Mouse (Mus musculus) limb, embryonic 15.5 days (tissue): ENCODE measurements around the gene Wdfy1. TPM values are rescaled to one million over a fixed set of nuclear protein-coding genes. Genes with fewer than 3 reads are reported as not detected.

ENCODE experiments used
- ATAC-seq: fragments of 200-750 bp; cut with Nextera tagmentation; 2 replicates; pipeline ENCODE4 v1.8.0; 2017; ENCODE audit warnings: low read depth, moderate TSS enrichment; ENCODE audit not compliant: insufficient number of reproducible peaks, low FRiP score, low TSS enrichment
- H3K27ac ChIP-seq: fragments of 300-500 bp; sonication (generic); 2 replicates; pipeline ENCODE4 v1.5.1; 2015; ENCODE audit warnings: moderate library complexity, mild to moderate bottlenecking, inconsistent platforms
- H3K27me3 ChIP-seq: fragments of 300-500 bp; sonication (generic); 2 replicates; pipeline ENCODE4 v1.6.1; 2015; ENCODE audit warnings: inconsistent platforms
- H3K36me3 ChIP-seq: fragments of 300-500 bp; sonication (generic); 2 replicates; pipeline ENCODE4 v1.6.1; 2015; ENCODE audit warnings: inconsistent platforms
- H3K4me1 ChIP-seq: fragments of 300-500 bp; sonication (generic); 2 replicates; pipeline ENCODE4 v1.6.1; 2015; ENCODE audit warnings: inconsistent platforms
- H3K4me2 ChIP-seq: fragments of 300-500 bp; sonication (generic); 2 replicates; pipeline ENCODE4 v1.6.1; 2015; ENCODE audit warnings: mild to moderate bottlenecking, inconsistent platforms
- H3K4me3 ChIP-seq: fragments of 300-500 bp; sonication (generic); 2 replicates; pipeline ENCODE4 v1.5.1; 2015; ENCODE audit warnings: mild to moderate bottlenecking, inconsistent platforms
- H3K9ac ChIP-seq: fragments of 300-500 bp; sonication (generic); 2 replicates; pipeline ENCODE4 v1.6.1; 2015; ENCODE audit warnings: inconsistent platforms
- H3K9me3 ChIP-seq: fragments of 300-500 bp; sonication (generic); 2 replicates; pipeline ENCODE4 v1.6.1; 2016; ENCODE audit warnings: inconsistent platforms
- whole genome bisulfite sequencing: fragments of 180-500 bp; shearing (Covaris S2); methylation state at CpG from one replicate; pipeline ENCODE4 v1.1.7; 2015; 5-methylcytosine and 5-hydroxymethylcytosine counted together
- polyA plus RNA-seq: library from polyadenylated mRNA; unstranded; fragments of >200 nt; fragmentation: Nextera tagmentation; extraction: Ambion mirVana; gene quantifications from 2 replicates; pipeline ENCODE4 v1.2.1, GENCODE M21; 2015

Gene Wdfy1
- polyA plus RNA-seq = 36.3 and 39.3 TPM in 2 replicates

DNA sequence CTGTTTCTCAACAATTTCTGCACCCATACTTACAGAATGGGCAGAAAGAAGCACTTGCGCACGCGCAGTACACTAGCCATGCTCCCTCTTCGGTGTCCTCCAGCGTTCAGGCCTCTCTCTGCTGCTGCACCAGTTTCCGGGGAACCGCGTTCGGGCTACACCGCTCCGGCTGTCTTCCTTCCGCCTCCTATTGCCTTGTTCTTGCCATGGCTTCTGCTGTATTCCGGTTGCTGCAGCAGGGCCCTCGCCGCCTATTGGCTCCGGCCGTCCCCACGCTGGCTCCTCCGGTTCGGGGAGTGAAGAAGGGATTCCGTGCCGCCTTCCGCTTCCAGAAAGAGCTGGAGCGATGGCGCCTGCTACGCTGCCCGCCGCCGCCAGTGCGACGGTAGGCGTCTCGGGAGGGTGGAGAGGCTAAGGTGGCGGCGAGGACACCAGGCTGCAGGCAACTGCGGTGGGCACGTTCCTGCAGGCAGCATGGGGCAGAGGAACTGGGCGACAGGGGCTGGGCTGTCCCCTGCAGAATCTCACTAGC, at the start of gene Wdfy1, which contains the start of gene Mrpl44:
Gene Wdfy1 (minus strand): TSS at position 217 of the 532 bp plus-strand sequence.
Gene Mrpl44 (plus strand): TSS at position 92 of the 532 bp plus-strand sequence.
- Histone ChIP-seq H3K4me1 (0 out of 2 replicates have a peak, but pooled peaks cover 4% of the 10 kb centered on the region), H3K4me3 (peak within 1 kb of the TSS; percentile 95), H3K27me3 (no peaks in the 10 kb centered on the region), H3K9ac (peak within 1 kb of the TSS; percentile 90), H3K4me2 (peak within 1 kb of the TSS; percentile 50), H3K9me3 (no peaks in the 10 kb centered on the region), H3K36me3 (peaks cover 31% of the 10 kb centered on the region), H3K27ac (peak within 1 kb of the TSS; percentile 90)
- peak; percentile 96 for ATAC-seq
- WGBS = under 1% methylated on average over 38 of the region's 38 CpGs

DNA sequence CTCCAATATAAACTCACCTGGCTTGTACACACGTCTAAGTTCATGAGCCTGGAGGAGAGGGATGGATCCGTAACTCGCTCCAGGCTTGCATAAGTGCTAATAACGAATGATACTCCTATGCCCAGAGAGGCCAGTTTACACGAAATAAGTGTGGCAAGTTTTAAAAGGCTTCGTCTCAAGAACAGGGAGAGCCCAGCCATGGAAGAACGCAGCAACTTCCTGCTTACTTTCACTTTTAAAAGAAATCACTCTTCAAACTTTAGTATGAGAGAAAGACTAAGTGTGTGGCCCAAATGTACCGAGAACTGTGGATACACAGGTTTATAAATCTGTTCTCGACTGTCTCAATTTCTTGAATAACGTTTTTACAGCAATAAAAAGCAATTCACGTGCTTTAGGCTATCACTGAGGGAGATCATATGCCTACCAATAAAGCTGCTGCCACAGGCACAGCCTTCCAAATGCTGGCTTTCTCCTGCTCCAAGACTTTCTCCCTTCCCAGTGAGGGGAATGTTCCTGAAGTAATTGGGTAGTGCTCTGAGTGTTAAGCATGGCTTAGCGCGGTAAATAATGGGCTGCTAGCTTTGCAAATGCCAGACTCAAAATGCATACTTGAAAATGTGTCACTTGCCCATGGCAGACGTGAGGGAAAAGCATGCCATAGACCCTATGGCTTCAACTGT, 48.1 kb upstream of the Wdfy1 start:
- Histone ChIP-seq H3K9ac (no peak overlapping the region), H3K27me3 (no peaks in the 10 kb centered on the region), H3K4me2 (peak overlapping the region; percentile 35), H3K4me1 (peaks cover 26% of the 10 kb centered on the region), H3K4me3 (peak overlapping the region; percentile 25), H3K36me3 (no peaks in the 10 kb centered on the region), H3K27ac (peak overlapping the region; percentile 57), H3K9me3 (no peaks in the 10 kb centered on the region)
- no peak for ATAC-seq
- WGBS = 29% methylated on average over 14 of the region's 14 CpGs

DNA sequence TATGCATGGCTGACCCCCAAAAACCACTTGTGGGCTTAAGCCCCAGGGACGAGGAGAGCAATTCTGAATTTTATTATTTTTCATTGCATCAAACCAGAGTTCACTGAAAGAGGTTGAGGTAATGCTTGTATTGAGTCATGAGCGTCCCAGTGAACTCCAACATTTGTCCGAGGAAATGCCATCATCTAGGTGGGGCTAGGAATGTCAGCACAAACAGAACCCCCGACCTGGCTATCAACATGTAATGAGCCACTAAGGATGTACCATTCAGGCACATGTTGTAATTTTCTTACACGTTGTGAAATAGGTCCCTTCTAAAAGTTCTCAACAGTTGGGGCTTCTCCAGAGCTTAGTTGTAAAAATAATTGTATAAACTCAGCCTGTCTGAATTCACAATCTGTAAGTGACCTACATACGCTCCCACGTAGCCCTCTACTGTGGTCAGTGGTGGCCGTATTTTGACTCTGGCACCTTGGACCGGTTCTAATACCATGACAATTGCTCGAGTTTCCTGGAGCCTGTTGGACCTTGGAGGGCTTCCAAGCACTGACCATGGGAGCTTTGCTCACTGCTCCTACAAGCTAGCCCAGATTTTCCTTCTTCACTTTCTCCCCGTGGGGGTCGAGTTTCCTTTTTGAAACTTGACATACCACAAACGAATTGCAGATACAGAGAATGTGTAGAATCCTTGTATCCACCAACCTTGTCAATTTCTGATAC, 47.0 kb upstream of the Wdfy1 start:
- Histone ChIP-seq H3K9me3 (no peaks in the 10 kb centered on the region), H3K9ac (no peak overlapping the region), H3K4me1 (peaks cover 26% of the 10 kb centered on the region), H3K27ac (no peak overlapping the region), H3K4me2 (no peak overlapping the region), H3K27me3 (no peaks in the 10 kb centered on the region), H3K36me3 (no peaks in the 10 kb centered on the region), H3K4me3 (no peak overlapping the region)
- 40% methylated on average over 13 of the region's 13 CpGs for WGBS
- ATAC-seq = no peak

DNA sequence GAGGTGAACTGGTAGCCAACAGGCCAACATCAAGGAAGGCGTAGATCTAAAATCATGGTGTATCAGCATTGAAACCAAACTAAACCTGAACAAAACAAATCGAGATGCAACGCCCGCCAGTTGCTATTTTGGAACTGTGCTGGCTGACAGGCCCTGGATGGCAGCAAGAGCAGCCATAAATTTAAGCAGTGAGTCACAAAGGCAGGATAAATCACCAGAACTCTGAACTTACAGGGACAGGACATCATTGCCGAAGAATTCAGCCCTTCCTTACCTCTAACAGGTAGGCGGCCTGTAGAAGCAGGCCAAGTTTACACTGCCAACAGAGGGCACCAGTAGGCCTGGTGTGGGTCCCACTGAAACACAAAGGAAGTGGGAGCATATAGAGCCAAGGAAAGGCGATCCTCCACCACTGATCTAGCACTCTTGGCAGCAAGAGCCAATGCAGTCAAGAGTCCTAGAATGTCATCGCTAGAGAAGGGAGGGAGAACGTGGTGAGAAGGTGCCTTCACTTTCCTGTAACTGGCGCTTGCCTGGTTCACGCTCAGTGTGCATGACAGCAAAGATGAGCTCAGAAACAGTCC, 43.4 kb upstream of the Wdfy1 start:
- H3K4me1 ChIP-seq = peaks cover 17% of the 10 kb centered on the region
- H3K27ac ChIP-seq = no peak overlapping the region
- H3K9me3 ChIP-seq = no peaks in the 10 kb centered on the region
- 90% methylated on average over 11 of the region's 11 CpGs for WGBS
- no peaks in the 10 kb centered on the region for H3K36me3 ChIP-seq
- no peaks in the 10 kb centered on the region for H3K27me3 ChIP-seq
- no peak overlapping the region for H3K9ac ChIP-seq
- no peak overlapping the region for H3K4me2 ChIP-seq
- no peak overlapping the region for H3K4me3 ChIP-seq
- no peak for ATAC-seq

DNA sequence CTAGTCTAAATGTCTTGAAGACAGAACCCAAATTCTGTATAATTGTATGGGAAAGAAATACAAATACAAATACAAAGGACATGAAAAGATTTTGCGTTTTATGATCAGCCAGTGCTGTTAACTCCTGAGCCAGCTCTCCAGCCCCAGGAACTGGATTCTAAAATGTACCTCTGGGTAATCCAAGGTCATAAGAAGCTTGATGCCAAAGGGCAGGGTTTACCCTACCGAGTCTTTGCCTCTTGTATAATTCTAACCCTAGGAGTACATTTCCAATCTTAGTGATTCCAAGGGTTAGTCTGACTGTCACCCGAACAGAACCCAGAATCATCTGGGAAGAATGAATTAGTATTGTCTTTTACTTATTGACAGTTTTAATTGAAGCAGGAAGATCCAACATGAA, 39.5 kb upstream of the Wdfy1 start:
- Histone ChIP-seq H3K27me3 (no peaks in the 10 kb centered on the region), H3K36me3 (no peaks in the 10 kb centered on the region), H3K27ac (no peak overlapping the region), H3K4me2 (no peak overlapping the region), H3K9me3 (no peaks in the 10 kb centered on the region), H3K4me3 (no peak overlapping the region), H3K4me1 (no peaks in the 10 kb centered on the region), H3K9ac (no peak overlapping the region)
- no peak for ATAC-seq
- 81% methylated on average over 3 of the region's 3 CpGs for WGBS

DNA sequence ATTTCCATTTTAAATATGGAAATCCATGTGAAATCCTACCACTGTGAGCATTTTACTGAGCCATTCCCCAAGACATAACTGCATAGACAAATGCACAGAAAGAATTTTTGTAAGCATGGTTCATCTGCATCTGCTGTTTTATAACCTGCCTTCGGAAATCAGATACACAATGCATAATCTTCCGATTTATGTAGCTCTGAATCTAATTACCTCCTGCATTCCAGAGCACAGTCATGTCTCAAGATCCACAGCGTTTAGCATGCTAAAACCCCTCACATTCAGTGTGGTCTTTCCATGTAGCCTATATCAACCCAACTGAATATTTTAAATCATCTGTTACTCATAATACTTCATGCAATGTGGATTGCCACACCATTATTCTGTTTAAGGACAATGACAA, 33.5 kb upstream of the Wdfy1 start:
- no peak overlapping the region for H3K9ac ChIP-seq
- ATAC-seq = no peak
- no peaks in the 10 kb centered on the region for H3K27me3 ChIP-seq
- no peaks in the 10 kb centered on the region for H3K9me3 ChIP-seq
- H3K27ac ChIP-seq = no peak overlapping the region
- H3K36me3 ChIP-seq = no peaks in the 10 kb centered on the region
- H3K4me1 ChIP-seq = no peaks in the 10 kb centered on the region
- 53% methylated on average over 3 of the region's 3 CpGs for WGBS
- no peak overlapping the region for H3K4me2 ChIP-seq
- H3K4me3 ChIP-seq = no peak overlapping the region

DNA sequence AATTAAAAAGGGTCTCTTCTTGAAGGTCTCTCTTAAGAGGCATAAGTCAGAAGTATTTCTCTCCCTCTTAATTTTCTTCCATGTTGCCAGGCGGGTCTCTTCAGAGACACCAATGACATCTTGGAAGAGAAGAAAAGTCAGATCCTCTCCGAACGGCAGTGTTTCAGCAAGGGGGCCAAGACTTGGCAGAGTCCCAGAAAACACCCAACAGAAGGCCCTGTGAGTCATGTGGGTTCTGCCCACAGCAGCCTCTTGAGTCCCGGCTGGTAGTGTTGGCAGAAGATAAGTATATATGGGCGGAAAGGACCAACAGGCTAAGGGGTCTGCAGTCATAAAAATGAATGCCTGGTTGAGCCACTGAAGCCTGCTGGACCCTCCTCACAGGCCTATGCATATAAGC, 30.9 kb upstream of the Wdfy1 start:
- 63% methylated on average over 5 of the region's 5 CpGs for WGBS
- no peak for ATAC-seq

DNA sequence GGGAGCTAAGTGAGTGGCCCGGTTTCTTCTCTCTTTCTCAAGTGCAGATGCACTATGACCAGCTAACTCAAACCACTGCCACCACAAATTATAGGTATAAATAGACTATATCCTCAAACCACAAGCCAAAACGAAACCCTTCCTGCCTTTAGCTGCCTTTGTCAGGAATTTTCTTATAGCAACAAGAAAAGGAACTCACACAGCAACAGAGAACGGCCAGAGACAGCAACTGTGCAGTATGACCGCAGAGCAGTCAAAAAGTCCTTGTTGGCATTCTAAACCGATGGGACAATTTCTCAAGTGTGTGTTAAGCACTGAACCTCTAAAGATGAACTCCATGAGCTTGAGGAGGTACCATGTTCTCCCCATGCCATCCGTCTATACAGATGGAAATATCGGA, 27.7 kb upstream of the Wdfy1 start:
- Histone ChIP-seq H3K36me3 (peaks cover 6% of the 10 kb centered on the region; the same call in 1 of the 2 replicates), H3K4me3 (no peak overlapping the region), H3K9me3 (no peaks in the 10 kb centered on the region), H3K27me3 (no peaks in the 10 kb centered on the region), H3K27ac (no peak overlapping the region), H3K9ac (no peak overlapping the region), H3K4me2 (no peak overlapping the region), H3K4me1 (no peaks in the 10 kb centered on the region)
- no peak for ATAC-seq
- WGBS = 85% methylated on average over 7 of the region's 7 CpGs

More for the DNA sequence above, 30.9 kb upstream of the Wdfy1 start:
- H3K9ac ChIP-seq = no peak overlapping the region
- no peak overlapping the region for H3K4me2 ChIP-seq
- no peak overlapping the region for H3K27ac ChIP-seq
- H3K36me3 ChIP-seq = peaks cover 6% of the 10 kb centered on the region; the same call in 1 of the 2 replicates
- H3K4me3 ChIP-seq = no peak overlapping the region
- no peaks in the 10 kb centered on the region for H3K9me3 ChIP-seq
- no peaks in the 10 kb centered on the region for H3K27me3 ChIP-seq
- no peaks in the 10 kb centered on the region for H3K4me1 ChIP-seq

DNA sequence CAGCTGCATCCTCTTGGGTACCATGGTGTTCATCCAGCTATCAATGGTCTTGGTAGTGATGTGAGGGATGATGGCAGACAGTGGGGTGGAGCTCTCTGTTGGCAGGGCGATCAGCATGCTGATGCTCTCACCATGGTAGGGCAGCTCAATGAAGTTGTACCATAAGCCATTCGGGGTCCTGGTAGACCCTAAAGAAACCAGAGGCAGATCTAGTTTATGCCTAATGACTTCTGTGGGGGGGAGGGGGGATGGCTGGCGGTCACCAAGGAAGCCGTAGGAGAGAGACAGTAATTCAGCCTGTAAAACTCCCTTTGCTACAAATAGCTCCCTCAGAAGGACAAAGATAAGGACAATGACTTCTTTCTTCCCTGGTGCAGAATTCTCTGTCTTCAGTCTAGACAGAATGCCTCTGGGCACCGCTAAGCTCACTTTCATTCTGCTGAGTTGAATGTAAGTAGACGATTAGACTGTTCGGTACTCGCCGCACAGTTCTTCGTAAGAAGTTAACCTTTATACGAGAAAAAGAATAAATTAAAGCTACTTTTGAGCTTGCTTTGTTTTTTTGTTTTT, 27.0 kb upstream of the Wdfy1 start:
- WGBS = 87% methylated on average over 11 of the region's 11 CpGs
- ATAC-seq = no peak
- Histone ChIP-seq H3K4me2 (no peak overlapping the region), H3K4me1 (no peaks in the 10 kb centered on the region), H3K4me3 (no peak overlapping the region), H3K9me3 (no peaks in the 10 kb centered on the region), H3K27me3 (no peaks in the 10 kb centered on the region), H3K36me3 (peaks cover 6% of the 10 kb centered on the region; the same call in 1 of the 2 replicates), H3K9ac (no peak overlapping the region), H3K27ac (no peak overlapping the region)

DNA sequence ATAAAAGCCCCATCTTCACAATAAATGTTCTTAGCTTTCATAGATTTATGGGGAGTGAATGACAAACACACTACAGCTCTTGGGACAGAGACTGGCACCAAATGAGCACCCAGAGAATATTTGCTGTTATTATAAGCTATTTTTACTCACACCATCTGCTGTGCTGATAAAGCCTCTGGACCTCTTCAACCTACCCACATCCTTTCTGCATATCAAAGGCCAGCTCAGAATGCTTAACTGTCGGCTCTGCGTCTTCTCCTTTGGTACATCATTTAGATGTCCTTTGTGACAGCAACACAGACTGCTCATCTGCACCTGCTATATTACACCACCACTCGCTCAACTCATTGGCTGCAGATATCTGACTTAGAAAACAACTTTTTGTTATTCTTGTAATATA, 21.1 kb upstream of the Wdfy1 start:
- Histone ChIP-seq H3K4me3 (no peak overlapping the region), H3K36me3 (no peaks in the 10 kb centered on the region), H3K4me1 (no peaks in the 10 kb centered on the region), H3K27me3 (no peaks in the 10 kb centered on the region), H3K9me3 (no peaks in the 10 kb centered on the region), H3K27ac (no peak overlapping the region), H3K4me2 (no peak overlapping the region), H3K9ac (no peak overlapping the region)
- ATAC-seq = no peak
- 87% methylated on average over 3 of the region's 3 CpGs for WGBS

DNA sequence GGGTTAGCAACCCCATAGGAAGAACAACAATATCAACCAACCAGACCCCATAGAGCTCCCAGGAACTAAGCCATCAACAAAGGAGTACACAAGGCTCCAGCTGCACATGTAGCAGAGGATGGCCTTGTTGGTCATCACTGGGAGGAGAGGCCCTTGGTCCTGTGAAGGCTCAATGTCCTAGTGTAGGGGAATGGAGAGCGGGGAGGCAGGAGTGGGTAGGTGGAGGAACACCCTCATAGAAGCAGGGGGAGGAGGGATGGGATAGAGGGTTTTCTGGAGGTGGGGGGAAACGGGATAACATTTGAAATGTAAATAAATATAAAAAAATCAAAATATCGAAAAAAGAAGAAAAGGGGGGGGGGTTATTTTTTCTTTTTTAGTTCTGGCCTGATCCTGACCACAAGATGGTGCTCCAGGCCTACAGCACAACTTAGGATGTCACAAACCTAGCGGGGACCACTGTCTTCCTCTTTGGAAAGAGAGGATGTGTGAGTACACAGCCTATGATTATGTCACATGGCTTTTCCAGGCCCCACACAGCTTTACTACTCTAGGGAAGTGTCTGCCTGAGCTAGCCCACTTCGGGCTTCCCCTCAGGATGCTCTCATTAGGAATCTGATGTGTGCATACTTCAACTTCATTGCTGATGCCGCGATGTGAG, 10.5 kb upstream of the Wdfy1 start:
- H3K27me3 ChIP-seq = no peaks in the 10 kb centered on the region
- no peak for ATAC-seq
- no peak overlapping the region for H3K27ac ChIP-seq
- no peak overlapping the region for H3K9ac ChIP-seq
- H3K9me3 ChIP-seq = no peaks in the 10 kb centered on the region
- H3K36me3 ChIP-seq = peaks cover 22% of the 10 kb centered on the region
- no peak overlapping the region for H3K4me3 ChIP-seq
- H3K4me1 ChIP-seq = no peaks in the 10 kb centered on the region
- 61% methylated on average over 7 of the region's 7 CpGs for WGBS
- no peak overlapping the region for H3K4me2 ChIP-seq
